Mouse (Mus musculus) left cerebral cortex, adult 11 months (tissue): Measurements from ENCODE around the gene Slc25a23.
A peak's percentile ranks its signal among the peaks of the same experiment; 100 is the strongest.

Source experiments
- DNase-seq: peaks from one replicate; pipeline ENCODE4 v3.0.0; 2022; ENCODE audit warnings: low spot score

Slc25a23 gene

DNA sequence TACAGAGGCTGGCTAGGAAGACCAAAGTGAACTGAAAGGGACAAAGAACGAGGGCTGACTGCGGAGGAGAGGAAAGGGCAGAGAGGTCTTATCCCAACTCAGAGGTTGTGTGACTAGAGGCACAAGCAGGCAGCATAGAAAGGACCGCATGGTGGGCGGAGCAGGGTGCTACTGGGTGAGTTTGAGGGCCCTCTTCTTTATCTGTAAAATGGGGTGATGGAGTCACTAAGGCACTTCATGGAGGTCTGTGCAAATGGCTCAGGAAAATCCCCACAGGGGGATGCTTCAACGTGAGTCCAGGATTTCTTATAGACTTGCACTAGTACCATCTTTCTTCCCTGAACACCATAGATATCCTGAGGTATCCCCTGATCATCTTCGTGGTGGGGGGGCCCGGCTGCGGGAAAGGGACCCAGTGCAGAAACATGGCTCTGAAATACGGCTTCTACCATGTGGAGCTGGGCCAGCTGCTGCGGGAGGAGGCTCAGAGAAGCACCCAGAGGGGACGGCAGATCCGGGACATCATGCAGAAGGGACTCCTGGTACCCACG lies 47.3 kb downstream of the Slc25a23 start:
- no peak for DNase-seq

DNA sequence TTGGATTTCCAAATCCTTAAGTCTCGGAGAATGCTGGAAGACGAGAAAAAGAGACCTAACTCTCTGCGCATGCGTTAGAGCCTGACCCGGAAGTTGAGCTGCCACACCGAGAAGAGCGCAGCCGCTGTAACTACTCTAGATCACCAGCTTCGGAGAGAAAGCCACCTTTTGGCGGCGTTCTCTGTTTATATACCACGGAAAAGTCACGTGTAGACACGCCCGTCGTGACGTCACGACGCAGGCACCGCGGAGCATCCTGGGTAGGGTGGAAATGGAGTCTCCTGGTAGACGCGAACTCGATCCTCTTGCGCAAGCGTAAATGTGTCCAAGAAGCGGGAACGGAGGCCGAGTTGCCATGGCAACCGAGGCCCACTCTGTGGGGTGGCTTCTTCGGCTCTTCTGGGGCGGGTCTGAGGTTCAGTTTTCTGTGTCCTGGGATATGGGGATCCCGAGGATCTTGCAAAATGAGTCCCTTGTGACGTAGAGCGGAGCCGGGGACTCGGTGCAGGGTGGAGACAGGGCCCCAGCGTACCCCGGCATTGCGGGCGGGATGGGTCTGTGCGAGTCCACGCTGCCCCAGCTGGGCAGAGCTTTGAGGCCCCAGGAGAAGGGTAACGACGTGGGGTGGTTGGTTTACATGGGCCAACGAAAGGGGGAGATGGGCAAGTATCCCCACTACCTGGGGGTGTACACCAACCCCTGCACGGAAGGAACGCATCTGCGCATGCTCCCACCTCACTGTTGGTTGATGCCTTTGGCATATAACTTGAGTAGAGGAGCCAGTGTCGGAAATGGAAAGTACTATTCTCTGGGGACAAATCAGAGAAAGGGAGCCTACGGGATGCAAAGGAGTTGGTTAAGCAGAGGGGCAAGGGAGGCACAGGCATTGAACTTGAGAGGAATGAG lies 48.2 kb downstream of the Slc25a23 start, which contains the start of the genes Gtf2f1 and Gm17949:
Gtf2f1 (minus strand) TSS at position 53 of the 906 bp plus-strand sequence.
Gm17949 (plus strand) TSS at position 234 of the 906 bp plus-strand sequence.
- DNase-seq, result peak; percentile 94

DNA sequence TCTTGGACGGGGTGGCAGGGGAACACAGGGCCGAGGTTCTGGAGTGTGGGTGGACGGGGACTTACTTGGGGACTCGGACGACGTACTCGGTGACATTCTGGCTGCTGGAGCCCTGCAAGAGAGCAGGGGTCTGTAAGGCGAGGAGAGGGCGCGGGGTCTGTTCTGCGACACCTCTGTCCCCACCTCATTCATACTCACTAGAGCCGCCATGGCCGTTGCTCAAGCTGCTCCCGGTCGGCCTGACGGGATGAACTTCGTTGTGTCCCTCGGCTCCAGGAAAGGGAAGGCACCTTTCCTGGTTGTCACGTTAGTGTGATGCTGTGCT lies 48.8 kb downstream of the Slc25a23 start:
- no peak for DNase-seq

DNA sequence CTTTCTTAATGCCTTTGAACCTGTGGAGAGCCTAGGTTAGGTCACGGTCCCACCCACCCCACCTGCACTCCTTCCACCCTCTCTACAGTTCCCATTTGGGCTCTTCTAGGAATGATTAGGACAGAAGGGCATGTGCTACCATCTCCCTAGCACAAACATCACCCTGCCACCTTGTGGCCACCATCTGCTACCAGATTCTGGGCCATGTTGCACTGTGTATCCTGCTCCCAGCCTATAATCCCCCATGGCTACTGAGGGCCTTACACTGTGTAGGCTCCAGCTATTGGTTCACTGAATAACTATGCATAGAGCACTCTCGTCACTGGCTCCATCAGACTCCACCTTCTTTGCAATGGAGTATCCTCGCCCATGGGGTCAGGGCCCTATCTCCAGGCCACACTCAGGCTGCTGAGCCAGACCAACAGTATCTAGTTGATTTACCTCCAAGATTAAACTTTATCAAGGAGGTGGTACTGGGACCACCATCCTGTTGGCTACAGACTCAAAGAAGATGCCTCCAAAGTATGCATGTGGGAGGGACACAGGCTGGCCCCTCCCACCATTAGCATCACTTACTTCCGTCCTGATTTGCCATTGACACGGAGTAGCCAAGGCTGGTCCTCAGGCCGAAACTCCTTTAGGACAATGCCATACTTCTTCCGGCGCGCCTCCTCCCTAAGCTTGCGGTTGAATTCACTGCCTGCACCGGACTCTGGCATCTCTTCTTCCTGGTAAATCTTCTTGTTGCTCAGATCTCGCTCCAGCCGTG lies 52.3 kb downstream of the Slc25a23 start:
- no peak for DNase-seq

DNA sequence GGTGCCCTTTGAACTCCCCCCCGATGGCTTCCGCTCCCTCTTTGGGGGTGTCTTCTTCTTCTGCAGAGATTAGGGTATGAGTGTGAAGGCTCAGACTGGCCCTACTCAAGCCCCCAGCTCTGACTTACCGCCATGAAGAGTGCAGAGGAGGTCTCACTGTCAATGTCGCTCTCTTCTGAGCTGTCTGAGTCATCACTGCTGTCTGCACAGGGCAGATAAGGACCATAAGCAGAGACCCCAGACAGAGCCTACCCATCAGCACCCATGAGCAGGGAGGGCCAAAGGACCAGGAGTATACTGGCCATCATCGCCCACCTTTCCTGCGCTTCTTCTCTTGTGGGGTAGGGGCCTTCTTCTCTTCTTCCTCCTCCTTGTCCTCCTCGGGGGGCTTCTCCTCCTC lies 55.7 kb downstream of the Slc25a23 start:
- no peak for DNase-seq

GRCm38 (mm10) chr17:57001228-57001627 lies 58.4 kb downstream of the Slc25a23 start:
- DNase-seq, result no peak

DNA sequence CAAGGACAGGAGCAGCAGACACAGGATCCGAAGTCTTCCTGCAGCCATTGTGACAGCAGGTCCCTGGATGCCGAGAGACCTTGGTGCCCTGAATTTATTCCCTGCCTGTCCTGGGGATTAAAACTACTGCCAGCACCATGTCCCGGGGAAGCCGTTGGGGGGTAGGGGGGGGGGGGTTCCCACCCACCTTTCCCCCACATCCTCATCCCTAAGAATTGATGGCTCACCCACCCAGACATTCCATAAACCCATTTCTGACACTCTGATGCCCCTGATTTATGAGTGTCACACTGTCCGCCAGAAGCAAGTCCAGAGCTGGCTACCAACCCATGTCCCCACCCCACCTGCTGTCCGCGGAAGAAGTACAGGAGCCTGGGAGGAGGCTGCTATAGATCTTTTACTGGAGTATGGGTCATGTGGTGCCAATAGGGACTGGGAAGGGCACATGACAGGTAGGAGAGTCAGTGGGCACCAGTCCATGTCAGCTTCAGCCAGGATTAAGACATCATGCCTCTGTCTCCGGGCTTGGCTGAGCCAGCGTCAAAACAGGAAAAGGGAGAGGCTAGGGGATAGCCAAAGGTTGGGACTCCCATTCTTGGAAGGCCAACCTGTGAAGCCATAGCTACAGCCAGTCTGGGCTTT lies 59.6 kb downstream of the Slc25a23 start, which contains the start of gene Pspn:
Pspn (minus strand) TSS at position 51 of the 642 bp plus-strand sequence.
- no peak for DNase-seq

DNA sequence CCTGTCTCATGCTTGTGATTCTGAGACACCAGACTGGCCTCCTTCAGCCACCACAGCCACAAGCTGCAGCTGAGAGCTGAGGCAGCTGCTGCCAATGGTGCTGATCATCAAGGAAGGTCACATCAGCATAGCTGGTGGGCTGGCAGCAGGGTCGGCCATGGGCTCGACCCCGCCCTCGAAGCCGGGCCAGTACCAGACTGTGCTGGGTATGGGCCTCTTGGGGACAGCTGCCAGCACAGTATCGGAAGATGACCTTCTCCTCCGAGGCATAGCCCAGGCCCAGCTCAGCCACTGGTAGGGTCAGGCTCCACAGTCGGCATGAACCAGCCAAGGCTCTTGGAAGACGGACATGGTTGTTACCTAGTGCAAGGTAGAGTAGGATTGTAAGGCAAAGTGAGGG lies 60.2 kb downstream of the Slc25a23 start:
- no peak for DNase-seq

DNA sequence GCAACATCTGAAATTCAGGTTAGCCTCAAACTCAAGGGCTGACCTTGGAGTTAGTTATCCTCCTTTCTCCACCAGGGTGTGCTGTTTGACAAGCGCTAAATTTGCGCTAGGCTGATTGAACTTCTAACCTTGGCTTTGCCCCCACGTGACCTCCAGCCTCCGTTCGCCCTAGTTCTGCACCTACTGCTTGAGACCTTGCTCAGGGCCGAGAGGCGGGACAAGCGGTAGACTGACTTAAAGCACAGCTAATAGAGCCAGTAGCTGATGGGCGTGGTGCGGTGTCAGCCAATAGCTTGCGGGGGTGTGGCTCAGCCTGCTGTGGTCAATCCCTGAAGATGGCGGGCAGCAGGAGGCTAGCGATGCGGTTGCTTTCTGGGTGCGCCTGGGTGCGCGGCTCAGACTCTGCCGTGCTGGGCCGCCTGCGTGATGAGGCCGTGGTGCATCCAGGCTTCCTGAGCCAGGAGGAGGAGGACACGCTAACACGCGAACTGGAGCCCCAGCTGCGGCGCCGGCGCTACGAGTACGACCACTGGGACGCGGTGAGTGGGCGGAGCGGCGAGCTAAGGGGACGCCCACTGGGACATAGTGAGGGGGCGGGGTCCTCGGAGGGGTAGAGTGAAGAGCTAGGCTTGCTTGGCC lies 62.5 kb downstream of the Slc25a23 start, which contains the start of gene Alkbh7:
Alkbh7 (plus strand) TSS at position 311 of the 639 bp plus-strand sequence.
- peak; percentile 94 for DNase-seq

DNA sequence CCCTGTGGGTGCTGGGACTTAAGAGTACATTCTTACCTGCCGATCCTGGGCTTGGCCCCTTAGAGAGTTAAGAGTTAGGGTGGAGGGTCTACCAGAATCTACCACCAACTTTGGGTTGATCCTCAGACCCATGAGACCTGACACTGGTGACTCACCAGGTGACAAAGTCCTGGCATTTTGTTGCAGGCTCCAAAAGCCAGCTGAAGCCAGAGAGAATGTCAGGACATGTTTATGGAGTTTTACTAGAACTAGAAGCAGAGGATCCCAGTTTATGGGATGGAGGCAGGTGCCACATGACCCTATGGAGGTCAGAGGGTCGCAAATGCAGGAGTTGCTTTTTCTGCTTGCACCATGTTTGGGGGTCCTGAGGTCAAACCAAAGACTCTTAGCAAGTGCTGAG lies 63.2 kb downstream of the Slc25a23 start:
- DNase-seq, result no peak

GRCm38 (mm10) chr17:56995046-56995445 lies 64.6 kb downstream of the Slc25a23 start:
- DNase-seq, result no peak
